10 mouse cellular contexts compared by ENCODE assay signal in genomic region chr7:126369393-126369792, GRCm38 (mm10). TPM values are rescaled to one million over a fixed set of nuclear protein-coding genes. Genes with fewer than 3 reads are reported as not detected.
DNase-seq lines count a peak whose midpoint lies in the region; ATAC-seq and TF ChIP-seq lines count a peak whose summit lies in the region.
"Had no signal": no experiment of that assay in that cellular context is flagged by ENCODE, and none has a peak within 500 bp of the region (broad histone marks: within the 10 kb centered on the region; RNA-seq: fewer than 3 reads in every experiment).

TSS of gene Lat (minus strand) at chr7:126369570.

- H3K36me3 ChIP-seq in intestine, embryonic 15.5 days: peaks cover 22% of the 10 kb centered on the region
- H3K36me3 ChIP-seq in intestine, postnatal 0 days (ENCODE audit: control insufficient read depth, insufficient read depth): peaks cover 59% of the 10 kb centered on the region

- 74% methylated on average over 13 of the region's 13 CpGs for WGBS in intestine, embryonic 15.5 days
- WGBS in intestine, postnatal 0 days: 62% methylated on average over 13 of the region's 13 CpGs

- H3K27me3 ChIP-seq in intestine, embryonic 15.5 days (replicated peaks): no peaks in the 10 kb centered on the region
- H3K27me3 ChIP-seq in intestine, postnatal 0 days (replicated peaks; ENCODE audit: control insufficient read depth, insufficient read depth, low read length): no peaks in the 10 kb centered on the region

- no peaks in the 10 kb centered on the region for H3K9me3 ChIP-seq in intestine, embryonic 15.5 days
- H3K9me3 ChIP-seq in intestine, postnatal 0 days (ENCODE audit: control insufficient read depth): no peaks in the 10 kb centered on the region

- H3K9ac ChIP-seq in intestine, embryonic 15.5 days: no peak within 1 kb of the TSS
- H3K9ac ChIP-seq in intestine, postnatal 0 days (ENCODE audit: low read depth, low read length): no peak within 1 kb of the TSS

- TF ChIP-seq CTCF in intestine, postnatal 0 days (IDR thresholded peaks at IDR 0.05; ENCODE audit: low read depth): no peak

- no peak within 1 kb of the TSS for H3K4me3 ChIP-seq in intestine, embryonic 15.5 days (replicated peaks)
- H3K4me3 ChIP-seq in intestine, postnatal 0 days (ENCODE audit: low read depth, low read length): no peak within 1 kb of the TSS

- DNase-seq in c-Kit-positive CD71-negative TER-119-negative erythroid progenitor cells, embryonic 14.5 days (ENCODE audit: low read depth): peak; percentile 48
- peak; percentile 27 for DNase-seq in lung, postnatal 10 days
- peak; percentile 94 to 95 for DNase-seq in thymus, adult 18-20 months
- no peak for DNase-seq in left cerebral cortex, adult 9 months (ENCODE audit: low spot score in 2 of 2)
- no peak for DNase-seq in ovary, postnatal 36 days (ENCODE audit: low spot score)
- DNase-seq in embryo, embryonic 11 days: no peak
- DNase-seq: kidney, adult 8-10 months; midbrain, embryonic 14.5 days had no signal

- no peaks in the 10 kb centered on the region for H3K4me1 ChIP-seq in intestine, embryonic 15.5 days (replicated peaks)
- no peaks in the 10 kb centered on the region for H3K4me1 ChIP-seq in intestine, postnatal 0 days (replicated peaks; ENCODE audit: control insufficient read depth, insufficient read depth, low read length)

- 0 out of 2 replicates have a peak, but pooled peaks have one; percentile 20 for ATAC-seq in intestine, embryonic 15.5 days
- no peak for ATAC-seq in intestine, postnatal 0 days

- H3K27ac ChIP-seq in intestine, embryonic 15.5 days: no peak within 1 kb of the TSS
- H3K27ac ChIP-seq in intestine, postnatal 0 days (ENCODE audit: low read depth, low read length): no peak within 1 kb of the TSS

- no peak within 1 kb of the TSS for H3K4me2 ChIP-seq in intestine, embryonic 15.5 days (replicated peaks)
- no peak within 1 kb of the TSS for H3K4me2 ChIP-seq in intestine, postnatal 0 days (replicated peaks; ENCODE audit: low read depth)

RNA-seq across cellular contexts. Expression of gene Lat, which starts in this region (rescaled TPM):
- 1.4 and 1.5 TPM in 2 replicates for polyA plus RNA-seq in intestine, embryonic 15.5 days (2015; fragmentation: Nextera tagmentation; extraction: Ambion mirVana)
- polyA plus RNA-seq in intestine, postnatal 0 days (2015; fragmentation: Nextera tagmentation; extraction: Ambion mirVana): 0.65 and 1.1 TPM in 2 replicates

Comparison
In these comparisons a context has a peak if more than half of its experiments do, and no peak if none do; other contexts are left out.
1. DNase-seq: peak in c-Kit-positive CD71-negative TER-119-negative erythroid progenitor cells, embryonic 14.5 days (single experiment), lung, postnatal 10 days (single experiment) and thymus, adult 18-20 months (2 of 2); none in left cerebral cortex, adult 9 months (0 of 2), ovary, postnatal 36 days (single experiment) and embryo, embryonic 11 days (single experiment).